Mouse (Mus musculus) thymus, postnatal 0 days (tissue): ENCODE measurements around the gene Hipk4. TPM values are rescaled to one million over a fixed set of nuclear protein-coding genes. Genes with fewer than 3 reads are reported as not detected.

Source experiments
- DNase-seq: peaks from one replicate; pipeline ENCODE4 v3.0.0-alpha.2; 2015; ENCODE audit warnings: low spot score
- polyA plus RNA-seq: library from polyadenylated mRNA; unstranded; fragments of >200 nt; fragmentation: Nextera tagmentation; extraction: Ambion mirVana; gene quantifications from 2 replicates; pipeline ENCODE4 v1.2.1, GENCODE M21; 2015

The Hipk4 gene
- polyA plus RNA-seq, 1 experiment from 2014 or later, result 0.14 TPM

- no peak for DNase-seq
Observed at GRCm38 (mm10) chr7:27540521-27540920, 17.5 kb downstream of the Hipk4 start.

DNA sequence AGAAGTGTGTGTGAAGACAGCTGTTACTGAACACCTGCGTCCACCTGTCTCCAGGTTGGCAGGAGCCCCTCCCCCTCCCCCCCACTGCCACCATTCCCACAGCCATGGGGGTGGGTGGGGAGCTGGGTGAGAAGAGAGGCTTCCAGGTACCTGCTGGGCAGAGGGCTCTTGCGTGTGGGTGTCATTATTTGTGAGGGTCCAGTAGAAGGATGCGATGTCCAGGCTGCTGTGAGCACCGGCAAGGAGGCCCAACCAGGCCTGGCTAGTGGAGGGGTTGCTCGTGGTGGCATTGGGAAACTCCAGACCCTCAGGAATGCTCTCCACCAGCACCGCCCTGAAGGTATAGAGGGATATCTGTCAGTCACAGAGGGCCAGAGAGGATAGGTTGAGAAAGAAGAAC is 17.9 kb downstream of the Hipk4 start:
- peak; percentile 13 for DNase-seq

- peak; percentile 96 for DNase-seq
Observed at GRCm38 (mm10) chr7:27541431-27541830, 18.4 kb downstream of the Hipk4 start.

- DNase-seq, result peak; percentile 21
Observed at GRCm38 (mm10) chr7:27541922-27542321, 18.9 kb downstream of the Hipk4 start.

DNA sequence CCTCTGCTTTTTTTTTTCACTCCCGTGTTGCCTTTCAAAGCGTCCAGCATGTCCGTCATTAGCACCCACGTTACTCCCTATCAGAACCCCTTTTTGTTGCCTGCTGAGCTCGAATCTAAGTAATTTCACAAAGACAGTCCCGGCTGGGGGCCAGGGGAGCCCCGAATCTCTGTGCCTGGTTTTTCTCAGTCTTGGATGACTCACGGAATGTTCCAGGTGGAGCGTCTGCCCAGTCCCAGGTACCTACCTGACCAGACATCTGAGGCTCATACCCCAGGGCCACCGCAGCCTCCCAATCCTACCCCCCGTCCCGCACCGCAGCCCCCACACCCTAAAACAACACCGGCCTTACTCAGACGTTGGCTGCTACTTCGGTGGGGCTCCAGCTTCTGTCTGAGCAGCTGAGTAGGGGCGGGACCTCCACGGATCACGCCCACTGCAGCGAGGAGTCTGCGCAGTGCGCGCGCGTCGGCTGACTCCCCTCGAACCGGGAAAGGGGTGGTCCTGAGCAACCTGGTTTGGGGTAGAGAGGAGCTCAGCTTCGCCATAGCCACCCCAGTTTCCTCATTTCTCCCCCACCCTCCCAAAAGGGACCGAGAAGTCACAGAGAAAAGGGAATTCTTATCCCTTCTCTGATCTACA is 19.4 kb downstream of the Hipk4 start:
- peak; percentile 93 for DNase-seq

- DNase-seq, result no peak
Observed at GRCm38 (mm10) chr7:27543065-27543464, 20.0 kb downstream of the Hipk4 start.

GRCm38 (mm10) chr7:27543851-27544250 is 20.8 kb downstream of the Hipk4 start:
- DNase-seq, result no peak

- peak; percentile 93 for DNase-seq
Observed at GRCm38 (mm10) chr7:27544675-27545370, 21.8 kb downstream of the Hipk4 start.

GRCm38 (mm10) chr7:27549597-27549996 is 26.5 kb downstream of the Hipk4 start:
- no peak for DNase-seq

GRCm38 (mm10) chr7:27552070-27552469 is 29.0 kb downstream of the Hipk4 start:
- DNase-seq, result no peak

- DNase-seq, result peak; percentile 95
Observed at GRCm38 (mm10) chr7:27552931-27553513, 30.0 kb downstream of the Hipk4 start, which contains the start of the genes Pld3 and 2310022A10Rik. Gene Pld3, minus strand, starts transcription at chr7:27553218. Gene 2310022A10Rik, plus strand, starts transcription at chr7:27553233.

- no peak for DNase-seq
Observed at GRCm38 (mm10) chr7:27560291-27560887, 37.3 kb downstream of the Hipk4 start.

DNA sequence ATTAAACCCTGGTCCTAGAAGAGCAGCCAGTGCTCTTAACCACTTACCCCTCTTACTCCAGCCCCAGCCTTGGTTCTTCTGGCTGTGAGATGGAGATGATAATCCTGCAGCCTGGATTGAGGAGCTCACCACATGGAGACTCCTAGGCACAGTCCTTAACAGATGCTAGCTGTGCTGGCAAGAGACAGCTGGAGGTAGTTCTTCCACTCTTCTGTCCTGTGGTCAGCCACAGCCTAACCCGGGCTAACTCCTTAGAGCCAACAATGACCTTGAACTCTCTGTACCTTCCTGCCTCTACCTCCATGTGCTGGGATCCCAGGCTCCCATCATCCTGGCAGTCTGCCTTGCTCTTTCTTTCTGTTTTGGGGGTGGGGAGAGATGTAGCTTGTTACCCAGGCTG is 37.9 kb downstream of the Hipk4 start:
- DNase-seq, result no peak

- DNase-seq, result no peak
Observed at GRCm38 (mm10) chr7:27569580-27570224, 46.6 kb downstream of the Hipk4 start.

DNA sequence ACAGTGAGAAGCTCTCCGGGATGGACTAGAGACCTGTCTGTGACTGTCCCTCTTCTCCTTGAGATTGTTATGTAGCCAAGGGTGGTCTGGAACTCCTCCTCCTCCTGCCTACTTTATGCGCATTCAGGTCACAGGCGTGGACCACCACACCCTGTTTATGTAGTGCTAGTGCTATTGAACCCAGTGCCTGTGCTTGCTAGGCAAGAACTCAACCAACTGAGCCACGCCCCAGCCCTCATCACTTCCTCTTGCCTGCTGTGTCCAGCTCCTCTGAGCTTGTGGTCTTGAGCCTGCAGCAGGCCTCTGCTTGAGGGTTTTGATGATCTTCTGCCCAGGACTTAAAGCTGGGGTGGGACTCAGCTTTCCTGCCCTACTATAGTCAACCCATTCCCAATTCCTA is 49.1 kb downstream of the Hipk4 start:
- DNase-seq, result no peak

GRCm38 (mm10) chr7:27574124-27574880 is 51.2 kb downstream of the Hipk4 start:
- DNase-seq, result no peak

DNA sequence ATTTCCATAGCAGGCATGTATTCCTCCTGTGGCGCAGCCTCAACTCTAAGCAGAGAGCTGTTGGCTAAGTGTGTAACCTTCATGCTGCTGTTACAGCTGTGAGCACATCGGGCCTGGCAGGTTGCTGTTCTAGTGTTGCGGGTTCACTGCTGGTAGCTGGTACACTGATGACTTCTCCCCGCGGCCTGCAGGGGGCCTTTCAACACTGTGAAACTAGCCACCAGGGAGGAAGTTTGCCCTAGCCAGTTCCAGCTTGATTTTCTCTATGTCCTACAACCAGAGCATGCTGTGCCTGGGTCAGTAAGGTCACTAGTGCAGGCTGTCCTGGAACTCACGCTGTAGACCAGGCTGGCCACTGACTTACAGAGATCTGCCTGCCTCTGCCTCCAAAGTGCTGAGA is 53.8 kb downstream of the Hipk4 start:
- peak; percentile 53 for DNase-seq

DNA sequence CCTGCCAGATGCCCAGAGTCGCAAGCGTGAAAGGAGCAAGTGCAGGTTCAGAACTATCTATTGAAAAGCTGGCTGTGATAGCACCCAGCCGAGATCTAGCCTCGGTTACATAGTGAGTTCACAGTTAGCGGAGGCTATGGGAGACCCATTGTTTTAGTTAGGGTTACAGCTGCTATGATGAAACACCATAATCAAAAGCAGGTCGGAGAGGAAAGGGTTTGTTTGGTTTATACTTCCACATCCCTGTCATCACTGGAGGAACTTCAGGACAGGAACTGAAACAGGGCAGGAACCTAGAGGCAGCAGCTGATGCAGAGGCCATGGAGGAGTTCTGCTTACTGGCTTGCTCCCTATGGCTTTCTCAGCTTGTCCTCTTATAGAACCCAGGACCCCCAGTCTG is 54.5 kb downstream of the Hipk4 start:
- no peak for DNase-seq

DNA sequence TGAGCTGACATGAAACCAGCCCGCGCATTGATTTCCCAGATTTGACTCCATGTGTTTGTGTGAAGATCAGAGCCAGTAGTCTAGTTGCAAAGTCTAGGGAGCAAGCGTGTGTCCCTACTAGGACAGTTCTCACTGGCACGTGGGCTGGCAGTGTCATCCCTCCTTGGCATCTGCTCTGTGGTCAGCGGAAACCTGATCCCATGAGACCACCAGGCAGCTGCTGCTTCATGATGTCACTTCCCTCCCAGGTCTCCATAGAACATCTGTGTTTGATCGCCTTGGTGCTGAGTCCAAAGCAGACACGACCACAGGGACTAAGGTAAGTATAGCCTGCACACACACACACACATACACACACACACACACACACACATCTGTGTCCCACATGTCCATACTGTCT is 55.4 kb downstream of the Hipk4 start:
- DNase-seq, result no peak

GRCm38 (mm10) chr7:27580380-27581174 is 57.5 kb downstream of the Hipk4 start:
- DNase-seq, result no peak
